Mouse (Mus musculus) liver, embryonic 14.5 days (tissue): ENCODE data around the gene Calr4.

Experiments
- CTCF ChIP-seq: IDR thresholded peaks from 2 replicates; pipeline ENCODE4 v1.5.1; 2016; ENCODE audit warnings: antibody characterized with exemption, low read depth, control low read depth
- EP300 ChIP-seq: IDR thresholded peaks from 2 replicates; pipeline ENCODE4 v1.6.1; 2016; ENCODE audit warnings: antibody characterized with exemption, low read depth

DNA sequence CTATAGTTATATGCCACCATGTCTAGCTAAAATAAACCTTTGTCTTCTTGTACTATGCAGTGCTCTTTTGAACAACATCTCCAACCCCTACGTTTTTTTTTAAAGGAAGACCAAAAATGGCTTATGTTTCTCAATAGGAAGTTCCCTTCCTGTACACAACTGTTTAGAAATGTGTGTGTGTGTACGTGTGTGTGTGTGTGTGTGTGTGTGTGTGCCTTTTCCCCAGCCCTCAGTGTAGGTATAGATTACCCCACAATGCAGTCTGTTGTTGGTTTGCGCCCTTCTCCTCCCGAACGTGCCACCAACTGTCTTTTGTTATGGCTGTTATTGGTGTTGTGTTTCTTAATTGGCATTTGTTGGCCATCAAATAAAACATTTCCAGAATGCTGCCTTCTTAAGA, 26.8 kb upstream of the Calr4 start:
- TF ChIP-seq CTCF: no peak
- TF ChIP-seq EP300: no peak
